Mouse (Mus musculus) kidney, postnatal 10 days (tissue): Measurements from ENCODE around the gene Dmrta2.

Source experiments
- DNase-seq: peaks from one replicate; pipeline ENCODE4 v3.0.0; 2021; ENCODE audit warnings: mixed read lengths

Dmrta2 gene

GRCm38 (mm10) chr4:110021956-110022625 is 44.2 kb downstream of the Dmrta2 start:
- DNase-seq, result peak; percentile 87

DNA sequence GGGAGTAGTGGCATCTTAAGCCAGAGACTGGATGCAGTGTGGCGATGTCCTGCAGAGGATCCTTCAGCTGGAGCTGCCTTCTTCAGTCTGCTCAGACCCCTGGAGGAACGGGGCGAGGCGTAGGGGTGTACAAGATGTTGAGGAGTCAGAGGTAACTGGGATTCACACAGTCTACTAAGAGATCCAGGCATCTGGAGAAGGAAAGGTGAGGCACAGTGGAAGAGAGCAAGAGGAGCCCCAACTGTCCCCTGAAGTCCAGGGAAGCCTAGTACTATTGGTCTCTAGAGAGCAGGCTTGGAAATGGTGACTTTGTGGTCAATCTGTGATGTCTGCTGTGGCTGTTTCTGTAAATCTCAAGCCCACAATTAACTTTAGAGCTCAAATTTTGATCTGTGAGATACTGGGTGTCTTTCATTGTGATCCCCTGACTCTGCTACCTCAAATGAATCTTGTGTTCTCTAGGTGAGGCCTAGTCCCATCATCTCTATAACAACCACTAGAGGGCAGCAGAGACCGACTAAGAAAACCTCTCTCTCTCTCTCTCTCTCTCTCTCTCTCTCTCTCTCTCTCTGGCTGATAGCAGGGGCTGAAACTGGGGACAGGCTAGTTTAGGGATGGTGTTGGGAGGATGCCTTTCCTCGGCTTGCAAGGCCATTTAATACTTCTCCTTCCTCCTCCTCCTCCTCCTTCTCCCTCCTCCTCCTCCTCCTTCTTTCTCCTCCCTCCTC is 50.8 kb downstream of the Dmrta2 start:
- DNase-seq, result peak; percentile 54

GRCm38 (mm10) chr4:110029446-110029845 is 51.6 kb downstream of the Dmrta2 start:
- DNase-seq, result no peak
